In genomic region chr4:129912998-129913397, GRCm38 (mm10) we compare ENCODE assay signal across 19 mouse cellular contexts. TPM values are rescaled to one million over a fixed set of nuclear protein-coding genes. Genes with fewer than 3 reads are reported as not detected.
DNase-seq lines count a peak whose midpoint lies in the region; ATAC-seq and TF ChIP-seq lines count a peak whose summit lies in the region.
"Had no signal": no experiment of that assay in that cellular context is flagged by ENCODE, and none has a peak within 500 bp of the region (broad histone marks: within the 10 kb centered on the region; RNA-seq: fewer than 3 reads in every experiment).

No protein-coding gene starts in this region.

- 79% methylated on average over 3 of the region's 3 CpGs for WGBS in kidney, embryonic 15.5 days
- WGBS in kidney, adult 2 months = 85% methylated on average over 3 of the region's 3 CpGs
- 81% methylated on average over 3 of the region's 3 CpGs for WGBS in midbrain, embryonic 11.5 days
- 79% methylated on average over 3 of the region's 3 CpGs for WGBS in midbrain, embryonic 16.5 days
- WGBS in liver, embryonic 13.5 days (ENCODE audit: insufficient replicate concordance) = 42% methylated on average over 3 of the region's 3 CpGs

- no peak overlapping the region for H3K4me2 ChIP-seq in kidney, embryonic 15.5 days
- H3K4me2 ChIP-seq in midbrain, embryonic 11.5 days = no peak overlapping the region
- H3K4me2 ChIP-seq in midbrain, embryonic 16.5 days (ENCODE audit: low read length) = no peak overlapping the region
- H3K4me2 ChIP-seq in liver, embryonic 13.5 days = no peak overlapping the region
- H3K4me2 ChIP-seq: forebrain, embryonic 15.5 days had no signal

- no peak for DNase-seq in kidney, adult 2 months
- peak; percentile 79 for DNase-seq in midbrain, embryonic 11.5 days (ENCODE audit: low spot score, missing footprints)
- no peak for DNase-seq in liver, embryonic 13.5 days
- no peak for DNase-seq in thymus, postnatal 4 days
- DNase-seq in cerebellum, adult 8-10 months = no peak
- DNase-seq: cerebellum, adult 9-10 months; gastrocnemius, postnatal 10 days; heart, postnatal 14 days; layer of hippocampus, postnatal 36 days had no signal

- no peak overlapping the region for H3K9ac ChIP-seq in kidney, embryonic 15.5 days
- H3K9ac ChIP-seq in midbrain, embryonic 11.5 days (ENCODE audit: low read length) = no peak overlapping the region
- H3K9ac ChIP-seq in midbrain, embryonic 16.5 days (ENCODE audit: low read depth, low read length) = no peak overlapping the region
- H3K9ac ChIP-seq in liver, embryonic 13.5 days = no peak overlapping the region
- H3K9ac ChIP-seq: forebrain, embryonic 15.5 days; hindbrain, embryonic 15.5 days; neural tube, embryonic 15.5 days had no signal

- H3K4me1 ChIP-seq in kidney, embryonic 15.5 days = peaks cover 38% of the 10 kb centered on the region
- no peaks in the 10 kb centered on the region for H3K4me1 ChIP-seq in kidney, adult 2 months (ENCODE audit: control insufficient read depth, insufficient read depth, low read length)
- peaks cover 11% of the 10 kb centered on the region for H3K4me1 ChIP-seq in midbrain, embryonic 11.5 days (ENCODE audit: control insufficient read depth, insufficient read depth, low read length)
- H3K4me1 ChIP-seq in midbrain, embryonic 16.5 days (ENCODE audit: control insufficient read depth, insufficient read depth, low read length) = peaks cover 13% of the 10 kb centered on the region
- H3K4me1 ChIP-seq in liver, embryonic 13.5 days (replicated peaks) = peaks cover 29% of the 10 kb centered on the region

- no peak for TF ChIP-seq POLR2A in kidney, adult 2 months (IDR thresholded peaks at IDR 0.05; ENCODE audit: low read depth, low read length)

- no peaks in the 10 kb centered on the region for H3K9me3 ChIP-seq in kidney, embryonic 15.5 days (replicated peaks)
- no peaks in the 10 kb centered on the region for H3K9me3 ChIP-seq in midbrain, embryonic 11.5 days (ENCODE audit: control insufficient read depth, low read length)
- H3K9me3 ChIP-seq in midbrain, embryonic 16.5 days (replicated peaks; ENCODE audit: control insufficient read depth, low read length, poor library complexity, severe bottlenecking) = no peaks in the 10 kb centered on the region
- no peaks in the 10 kb centered on the region for H3K9me3 ChIP-seq in liver, embryonic 13.5 days (replicated peaks)
- H3K9me3 ChIP-seq: forebrain, embryonic 15.5 days; heart, embryonic 13.5 days; hindbrain, embryonic 15.5 days; intestine, embryonic 15.5 days; neural tube, embryonic 15.5 days had no signal

- H3K4me3 ChIP-seq in kidney, embryonic 15.5 days (replicated peaks) = no peak overlapping the region
- no peak overlapping the region for H3K4me3 ChIP-seq in kidney, adult 2 months (ENCODE audit: insufficient read depth, low read depth, low read length)
- no peak overlapping the region for H3K4me3 ChIP-seq in midbrain, embryonic 11.5 days (ENCODE audit: low read depth, low read length)
- no peak overlapping the region for H3K4me3 ChIP-seq in midbrain, embryonic 16.5 days (ENCODE audit: low read depth, low read length)
- no peak overlapping the region for H3K4me3 ChIP-seq in liver, embryonic 13.5 days (replicated peaks)
- H3K4me3 ChIP-seq: forebrain, embryonic 15.5 days; hindbrain, embryonic 15.5 days; intestine, embryonic 15.5 days; neural tube, embryonic 15.5 days had no signal

- H3K27ac ChIP-seq in kidney, embryonic 15.5 days = peak overlapping the region; percentile 13; the same call in 1 of the 2 replicates
- H3K27ac ChIP-seq in kidney, adult 2 months (ENCODE audit: insufficient read depth, low read depth, low read length) = no peak overlapping the region
- H3K27ac ChIP-seq in midbrain, embryonic 11.5 days (ENCODE audit: low read depth, low read length) = no peak overlapping the region
- H3K27ac ChIP-seq in midbrain, embryonic 16.5 days (ENCODE audit: low read length) = no peak overlapping the region
- peak overlapping the region; percentile 68; the same call in 1 of the 2 replicates for H3K27ac ChIP-seq in liver, embryonic 13.5 days
- H3K27ac ChIP-seq: forebrain, embryonic 15.5 days; hindbrain, embryonic 15.5 days; intestine, embryonic 15.5 days had no signal

- ATAC-seq in kidney, embryonic 15.5 days (replicated peaks; ENCODE audit: low FRiP score) = no peak
- ATAC-seq in midbrain, embryonic 11.5 days (ENCODE audit: low FRiP score) = no peak
- no peak for ATAC-seq in midbrain, embryonic 16.5 days
- ATAC-seq in liver, embryonic 13.5 days (ENCODE audit: low read depth) = no peak
- ATAC-seq: forebrain, embryonic 15.5 days had no signal

- no peak for TF ChIP-seq CTCF in kidney, adult 2 months (conservative IDR thresholded peaks at IDR 0.05; ENCODE audit: insufficient read depth, insufficient read length, low read depth, low read length)

- no peaks in the 10 kb centered on the region for H3K36me3 ChIP-seq in kidney, embryonic 15.5 days
- no peaks in the 10 kb centered on the region for H3K36me3 ChIP-seq in kidney, adult 2 months (ENCODE audit: control insufficient read depth, insufficient read depth, low read length)
- H3K36me3 ChIP-seq in midbrain, embryonic 11.5 days (ENCODE audit: control insufficient read depth, insufficient read depth, low read length) = no peaks in the 10 kb centered on the region
- H3K36me3 ChIP-seq in midbrain, embryonic 16.5 days (ENCODE audit: control insufficient read depth, insufficient read depth, low read length) = no peaks in the 10 kb centered on the region
- no peaks in the 10 kb centered on the region for H3K36me3 ChIP-seq in liver, embryonic 13.5 days
- H3K36me3 ChIP-seq: forebrain, embryonic 15.5 days; heart, embryonic 13.5 days; hindbrain, embryonic 15.5 days; intestine, embryonic 15.5 days; neural tube, embryonic 15.5 days had no signal

- no peaks in the 10 kb centered on the region for H3K27me3 ChIP-seq in kidney, embryonic 15.5 days
- no peaks in the 10 kb centered on the region for H3K27me3 ChIP-seq in kidney, adult 2 months (replicated peaks; ENCODE audit: control insufficient read depth, insufficient read depth, low read length)
- H3K27me3 ChIP-seq in midbrain, embryonic 11.5 days (ENCODE audit: control insufficient read depth, insufficient read depth, low read length) = no peaks in the 10 kb centered on the region
- H3K27me3 ChIP-seq in midbrain, embryonic 16.5 days (ENCODE audit: control insufficient read depth, insufficient read depth, low read depth, low read length) = no peaks in the 10 kb centered on the region
- peaks cover 6% of the 10 kb centered on the region; the same call in 1 of the 2 replicates for H3K27me3 ChIP-seq in liver, embryonic 13.5 days
- H3K27me3 ChIP-seq: forebrain, embryonic 15.5 days; heart, embryonic 13.5 days; hindbrain, embryonic 15.5 days; intestine, embryonic 15.5 days; neural tube, embryonic 15.5 days had no signal

RNA-seq across cellular contexts. Expression of gene Spocd1, which starts 16.1 kb away (rescaled TPM):
- not detected in 2 replicates for polyA plus RNA-seq in kidney, embryonic 15.5 days (2015; fragmentation: Nextera tagmentation; extraction: Ambion mirVana)
- polyA plus RNA-seq in kidney, adult 2 months (2012; rRNA removed) = not detected in 2 replicates
- polyA plus RNA-seq in midbrain, embryonic 11.5 days (2014; fragmentation: Nextera tagmentation; extraction: Ambion mirVana) = not detected in 2 replicates
- polyA plus RNA-seq in midbrain, embryonic 16.5 days (2015; fragmentation: Nextera tagmentation; extraction: Ambion mirVana) = not detected in 2 replicates
- not detected in 2 replicates for polyA plus RNA-seq in liver, embryonic 13.5 days (2015; fragmentation: Nextera tagmentation; extraction: Ambion mirVana)
- polyA plus RNA-seq: forebrain, embryonic 15.5 days; intestine, embryonic 15.5 days; limb, embryonic 11.5 days; lung, adult 2 months; small intestine, adult 2 months had no signal

Comparison
In these comparisons a context has a peak if more than half of its experiments do, and no peak if none do; other contexts are left out.
1. H3K27ac ChIP-seq: peak in kidney, embryonic 15.5 days (single experiment) and liver, embryonic 13.5 days (single experiment); none in kidney, adult 2 months (single experiment), midbrain, embryonic 11.5 days (single experiment) and midbrain, embryonic 16.5 days (single experiment).